Mouse (Mus musculus): ENCODE measurements at regions not wholly inside any gene's neighbourhood (a gene's known extent, or its start where the extent isn't known, plus 50 kb on each side); places are given as distances from the start of the nearest gene placed in this dataset.
"Not testable (repeated sequence)": the region's sequence is repeated elsewhere in the genome, so short reads cannot be mapped to it uniquely, and the experiment has no call there.

DNA sequence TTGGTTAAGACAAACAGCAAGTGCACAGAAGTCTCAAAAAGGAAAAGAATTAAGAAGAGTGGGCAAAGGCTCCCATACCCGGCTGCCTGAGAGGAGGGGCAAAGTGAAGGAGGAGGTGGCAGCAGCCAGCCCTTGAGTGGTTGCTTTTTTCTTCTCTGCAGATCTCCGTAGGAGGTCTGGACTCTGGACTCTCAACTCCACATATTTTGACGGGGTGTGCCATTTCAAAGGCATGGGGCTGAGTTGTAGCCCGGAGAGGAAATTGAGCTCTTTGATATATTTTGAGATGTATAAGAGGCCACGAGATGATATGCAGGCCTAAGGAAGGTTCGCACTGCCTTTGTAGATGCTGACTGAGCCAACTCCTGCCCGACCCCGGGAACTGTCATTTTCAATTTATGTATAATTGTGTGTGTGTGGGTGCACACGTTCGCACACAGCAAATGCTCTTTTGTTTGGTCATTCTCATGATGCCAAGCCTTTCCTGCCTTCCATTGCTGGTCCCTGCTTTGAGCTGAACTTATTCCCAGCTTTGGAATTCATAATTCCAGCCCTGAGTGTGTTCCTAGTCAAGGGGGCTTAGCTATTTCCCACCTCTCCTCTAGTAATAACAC is 56.4 kb downstream of the Cxcr4 start:
- DNase-seq (ENCODE audit: extremely low spot score in 1 of 2, low spot score in 1 of 2) = no peak

DNA sequence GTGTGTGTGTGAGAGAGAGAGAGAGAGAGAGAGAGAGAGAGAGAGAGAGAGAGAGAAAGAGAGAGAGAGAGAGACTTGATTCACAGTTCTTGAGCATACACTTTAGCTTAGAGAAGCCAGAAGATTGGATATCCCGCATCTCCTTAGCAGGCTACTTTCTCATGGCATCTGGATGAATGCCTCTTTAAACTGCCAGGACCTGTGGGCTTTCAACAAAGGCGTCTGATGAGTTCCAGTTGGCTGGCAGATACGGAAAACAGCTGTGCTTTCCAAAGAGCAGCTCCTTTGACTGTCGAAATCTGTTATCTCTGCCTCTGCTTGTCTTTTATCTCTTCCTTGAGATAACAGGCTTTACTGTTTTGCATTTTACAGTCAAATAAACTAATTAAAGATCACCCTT is 59.5 kb downstream of the Cxcr4 start:
- no peak for DNase-seq (ENCODE audit: extremely low spot score in 1 of 2, low spot score in 1 of 2)

DNA sequence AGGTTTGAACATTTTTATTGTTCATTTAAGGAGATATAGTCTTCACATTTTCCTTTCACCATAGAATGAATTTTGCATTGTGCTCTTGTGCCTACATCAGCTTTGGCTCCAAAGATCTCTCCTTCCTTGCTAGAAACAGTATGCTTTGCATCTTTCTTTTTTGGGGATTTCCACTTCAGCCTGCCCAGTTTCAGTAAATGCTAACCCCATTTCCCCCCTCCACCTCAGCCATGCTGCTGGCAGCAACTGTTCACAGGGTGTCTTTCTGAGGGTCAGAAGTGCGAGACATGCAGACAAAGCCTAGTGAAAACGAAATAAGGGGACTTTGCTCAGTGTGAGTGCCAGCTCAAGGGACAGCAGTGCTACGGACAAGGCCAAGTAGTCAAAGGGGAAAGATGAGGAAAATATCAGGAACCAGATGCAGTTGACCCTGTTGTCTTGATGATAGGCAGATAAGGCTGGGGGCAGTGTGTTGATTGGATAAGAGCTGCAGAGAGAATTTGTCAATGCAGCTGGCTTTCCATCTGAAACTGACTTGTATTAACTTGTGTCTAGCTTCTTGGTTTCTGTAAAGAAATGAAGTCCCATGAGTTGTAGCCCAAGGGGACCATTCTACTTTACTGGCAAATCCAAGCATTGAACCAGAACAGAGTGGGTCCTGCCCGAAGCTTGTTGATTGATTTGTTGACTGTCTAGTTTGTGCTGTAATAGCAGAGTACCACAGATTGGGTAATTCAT is 62.1 kb downstream of the Cxcr4 start:
- DNase-seq (ENCODE audit: extremely low spot score in 1 of 2, low spot score in 1 of 2) = no peak

DNA sequence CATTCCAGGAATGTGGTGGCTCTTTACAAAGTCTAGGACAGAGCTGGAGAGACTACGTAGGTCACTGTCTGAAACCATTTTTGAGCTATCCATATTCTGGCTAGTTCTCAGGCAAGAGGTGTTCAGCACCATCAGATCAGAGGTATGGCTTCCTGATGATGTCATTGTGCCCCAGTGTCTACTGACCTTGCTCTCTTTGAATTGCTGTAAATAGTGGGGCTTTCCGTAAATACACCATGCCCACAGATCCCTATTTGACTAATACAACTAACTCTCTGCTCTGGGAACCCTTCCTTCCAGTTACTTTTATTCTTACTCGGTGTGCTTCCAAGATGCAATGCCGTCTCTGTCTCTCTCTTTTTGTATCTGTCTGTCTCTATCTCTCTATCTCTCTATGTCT is 72.9 kb downstream of the Cxcr4 start:
- DNase-seq (ENCODE audit: extremely low spot score in 1 of 2, low spot score in 1 of 2) = no peak

DNA sequence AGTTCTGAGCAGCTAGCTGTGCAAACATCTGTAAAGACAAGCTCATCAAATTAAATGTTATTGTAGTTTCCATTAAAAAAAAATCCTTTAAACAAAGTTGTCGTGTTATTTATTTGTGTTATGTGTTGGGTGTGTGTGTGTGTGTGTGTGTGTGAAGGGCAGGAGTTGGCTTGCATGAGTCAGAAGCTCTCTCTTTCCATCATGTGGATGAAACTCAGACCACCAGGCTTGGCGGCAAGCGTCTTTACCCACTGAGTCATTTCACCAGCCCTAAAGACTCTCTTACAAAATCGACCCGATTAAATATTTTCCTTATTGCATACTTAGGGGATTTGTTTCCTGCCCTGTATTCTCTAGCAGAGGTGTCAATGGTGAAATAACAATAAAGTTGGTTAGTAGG is 73.6 kb downstream of the Cxcr4 start:
- DNase-seq (ENCODE audit: extremely low spot score in 1 of 2, low spot score in 1 of 2) = no peak

DNA sequence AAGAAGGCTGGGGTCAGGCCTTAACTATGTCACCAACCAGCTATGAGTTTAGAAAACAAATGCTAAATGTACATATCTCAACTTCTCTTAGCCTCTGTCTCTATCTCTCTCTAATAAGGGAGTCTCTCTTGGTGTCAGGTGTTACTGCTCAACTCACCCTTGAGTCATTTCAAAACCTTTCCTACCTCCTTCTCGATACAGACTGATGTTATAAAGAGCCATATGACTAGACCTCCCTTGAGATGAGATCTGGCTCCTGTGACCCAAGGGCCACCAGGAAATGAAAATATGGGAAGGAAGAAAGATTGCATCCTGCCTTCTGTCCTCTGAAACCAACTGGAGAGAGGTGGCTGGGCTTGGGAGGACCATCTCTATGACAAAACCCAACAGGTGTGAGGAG is 74.7 kb downstream of the Cxcr4 start:
- no peak for DNase-seq (ENCODE audit: extremely low spot score in 1 of 2, low spot score in 1 of 2)

DNA sequence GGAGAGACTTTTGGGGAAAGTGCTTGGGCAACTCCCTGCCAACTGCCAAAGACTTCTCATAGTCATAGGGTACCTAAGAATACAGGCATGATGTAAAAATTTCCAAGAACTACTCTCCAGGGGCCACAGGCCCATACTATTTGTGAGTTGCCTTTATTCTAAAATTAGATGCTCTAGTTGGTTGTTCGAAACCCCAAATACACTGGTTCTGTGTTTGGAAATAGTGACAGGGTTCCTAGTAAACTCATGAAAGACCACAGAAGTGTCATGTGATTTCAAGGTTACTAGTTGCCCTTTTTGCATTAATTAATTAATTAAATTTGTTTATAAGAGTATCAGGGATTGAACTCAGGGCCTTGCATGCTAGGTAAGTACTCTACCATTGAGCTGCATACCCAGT is 77.8 kb downstream of the Cxcr4 start:
- no peak for DNase-seq (ENCODE audit: extremely low spot score in 1 of 2, low spot score in 1 of 2)

DNA sequence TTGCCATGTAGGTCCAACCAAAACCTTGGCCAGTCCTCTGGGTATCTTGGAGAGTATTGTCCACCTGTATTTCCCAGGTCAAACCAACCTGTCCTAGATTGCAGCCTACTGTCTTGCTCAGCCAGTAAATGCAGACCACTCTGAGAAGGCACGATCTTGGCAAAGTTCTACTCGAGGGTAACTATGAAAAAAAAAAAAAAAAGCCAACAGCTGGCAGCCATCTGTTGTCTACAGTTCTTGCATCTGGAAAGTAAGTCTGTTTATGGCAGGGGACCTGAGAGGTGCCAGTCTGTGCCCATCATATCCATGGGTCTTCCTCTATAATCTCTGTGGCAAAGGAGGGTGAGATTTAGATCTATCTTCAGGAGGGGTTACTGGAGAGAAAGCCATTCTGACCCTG is 78.2 kb downstream of the Cxcr4 start:
- DNase-seq (ENCODE audit: extremely low spot score in 1 of 2, low spot score in 1 of 2) = no peak

DNA sequence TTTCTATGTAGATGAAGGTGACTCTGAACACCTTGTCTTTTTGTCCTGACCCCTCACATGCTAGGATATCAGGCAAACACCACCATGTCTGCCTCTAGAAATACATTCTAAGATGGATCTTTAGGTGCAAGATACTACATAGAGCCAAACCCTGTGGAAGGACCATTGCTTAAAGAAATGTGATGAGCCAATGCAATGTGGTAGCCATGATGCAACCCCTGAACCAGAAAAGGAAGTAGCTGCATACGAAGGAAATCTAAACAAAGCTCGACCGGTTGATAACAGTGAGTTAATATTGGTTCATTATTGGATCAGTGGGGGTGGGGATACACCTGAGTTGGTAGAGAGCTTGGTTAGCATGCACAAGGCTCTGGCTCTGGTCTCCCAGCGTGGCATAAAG is 78.9 kb downstream of the Cxcr4 start:
- DNase-seq (ENCODE audit: extremely low spot score in 1 of 2, low spot score in 1 of 2) = no peak

DNA sequence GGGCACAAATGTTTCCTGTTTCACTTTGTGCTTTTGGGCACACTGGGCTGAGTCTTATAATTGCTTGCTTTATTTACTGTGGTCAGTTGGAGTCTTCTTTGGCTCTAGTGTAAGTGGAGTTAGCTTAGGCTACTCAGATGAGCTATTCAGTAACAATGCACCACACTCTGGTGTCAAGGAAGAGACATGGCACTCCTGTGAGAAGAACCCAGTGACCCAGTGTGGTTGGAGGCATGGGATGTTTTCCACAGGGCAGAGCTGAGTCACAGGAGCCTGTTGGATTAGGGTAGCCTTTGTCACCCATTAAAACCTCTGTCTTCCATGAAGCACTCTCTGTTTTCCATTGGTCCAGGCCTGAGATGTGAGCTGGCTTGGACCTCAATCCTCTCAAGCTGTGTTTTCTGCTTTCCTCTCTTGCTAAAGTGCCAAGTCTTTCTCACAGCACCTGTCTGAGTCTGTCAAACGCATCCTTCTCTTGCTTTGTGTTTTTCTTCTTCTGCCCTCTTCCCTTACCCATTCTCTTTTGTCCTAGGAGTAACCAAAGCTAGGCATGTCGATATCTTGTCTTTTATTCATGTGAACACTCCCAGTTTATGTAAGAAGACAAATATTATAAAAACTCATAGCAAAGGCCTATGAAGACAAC is 83.2 kb downstream of the Cxcr4 start:
- DNase-seq (ENCODE audit: extremely low spot score in 1 of 2, low spot score in 1 of 2) = no peak

DNA sequence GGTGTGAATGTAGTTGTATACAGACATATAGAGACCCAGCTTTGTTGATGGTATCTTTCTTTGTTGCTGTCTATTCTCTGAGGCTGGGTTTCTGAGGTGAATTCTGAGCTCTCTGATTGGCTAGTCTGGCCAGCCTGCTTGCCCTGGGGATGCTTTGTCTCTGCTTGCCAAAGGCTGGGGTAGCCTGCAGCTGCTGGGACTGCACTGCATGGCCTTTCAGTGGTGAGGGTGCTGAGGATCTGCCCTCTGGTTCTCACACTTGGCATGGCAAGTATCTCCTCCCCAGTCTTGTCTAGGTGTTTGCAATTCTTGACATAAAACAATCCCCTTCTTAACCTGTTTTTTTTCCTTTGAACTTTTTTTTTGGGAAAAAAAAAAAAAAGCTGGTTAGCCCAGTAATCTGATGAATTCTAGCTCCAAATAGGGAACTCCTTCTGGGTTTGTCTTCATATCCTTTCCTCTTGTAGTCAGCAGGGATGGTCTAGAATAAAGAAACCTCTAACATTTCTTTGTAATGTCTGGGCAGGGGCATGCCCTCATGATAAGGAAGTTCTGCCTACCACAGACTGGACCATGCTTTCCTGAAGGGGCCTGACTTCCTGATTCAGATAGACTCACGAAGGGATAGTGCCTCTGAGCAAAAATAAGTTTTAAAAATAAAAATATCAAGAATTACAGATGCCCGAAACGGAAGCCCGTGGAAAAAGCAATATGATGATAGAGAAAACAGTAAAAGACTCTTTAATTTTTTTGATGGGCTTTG is 85.4 kb downstream of the Cxcr4 start:
- DNase-seq (ENCODE audit: extremely low spot score in 1 of 2, low spot score in 1 of 2) = no peak

DNA sequence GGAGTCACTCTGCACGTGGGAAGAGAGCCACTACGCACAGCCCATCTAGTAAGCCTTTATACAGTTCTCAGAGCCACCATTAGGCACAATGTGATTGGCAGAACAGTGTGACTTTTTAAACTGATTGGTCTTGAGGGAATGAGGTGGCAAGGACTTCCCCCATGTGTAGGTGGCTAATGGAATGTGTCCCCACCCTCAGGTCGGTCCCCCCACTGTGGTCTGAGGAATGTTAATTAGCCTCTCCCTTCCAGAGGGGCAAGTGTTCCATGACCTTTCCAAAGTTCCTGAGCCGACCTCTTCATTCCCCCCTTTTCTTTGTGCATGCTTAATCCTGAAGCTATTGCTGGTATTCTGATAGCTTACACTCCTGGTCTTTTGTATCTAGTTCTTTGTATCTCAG is 87.2 kb upstream of the Dars start:
- DNase-seq (ENCODE audit: extremely low spot score in 1 of 2, low spot score in 1 of 2) = no peak

DNA sequence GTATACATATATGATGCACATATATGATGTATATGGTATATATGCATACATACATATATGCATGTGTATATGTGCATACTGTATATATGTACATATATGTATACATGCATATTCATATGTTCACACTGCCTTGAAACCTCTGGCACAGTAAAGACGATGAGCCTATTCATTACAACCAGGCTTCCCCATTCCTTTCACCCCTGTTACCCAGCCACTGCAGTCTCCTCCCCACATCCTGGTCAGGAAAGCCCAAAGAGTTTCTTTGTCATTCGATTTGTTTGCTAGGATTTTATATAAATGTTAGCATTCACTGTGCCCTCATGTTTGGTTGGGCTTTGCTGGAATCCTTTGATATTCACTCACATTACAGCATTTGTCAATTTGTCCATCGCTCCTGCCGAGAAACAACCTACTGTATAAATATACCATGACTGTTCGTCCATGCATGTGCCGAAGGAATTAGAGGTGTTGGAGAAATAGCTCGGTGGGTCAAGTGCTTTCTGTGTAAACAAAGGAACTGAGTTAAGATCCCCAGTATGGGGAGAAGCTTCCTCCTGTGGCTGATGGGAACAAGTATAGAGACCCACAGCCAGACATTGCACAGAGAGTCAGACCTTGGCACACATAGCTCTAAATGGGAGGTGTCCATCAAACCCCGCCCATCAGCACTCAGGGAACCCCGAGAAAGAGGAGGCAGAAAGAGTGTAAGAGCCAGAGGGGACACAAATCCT is 81.0 kb upstream of the Dars start:
- DNase-seq (ENCODE audit: extremely low spot score in 1 of 2, low spot score in 1 of 2) = no peak

DNA sequence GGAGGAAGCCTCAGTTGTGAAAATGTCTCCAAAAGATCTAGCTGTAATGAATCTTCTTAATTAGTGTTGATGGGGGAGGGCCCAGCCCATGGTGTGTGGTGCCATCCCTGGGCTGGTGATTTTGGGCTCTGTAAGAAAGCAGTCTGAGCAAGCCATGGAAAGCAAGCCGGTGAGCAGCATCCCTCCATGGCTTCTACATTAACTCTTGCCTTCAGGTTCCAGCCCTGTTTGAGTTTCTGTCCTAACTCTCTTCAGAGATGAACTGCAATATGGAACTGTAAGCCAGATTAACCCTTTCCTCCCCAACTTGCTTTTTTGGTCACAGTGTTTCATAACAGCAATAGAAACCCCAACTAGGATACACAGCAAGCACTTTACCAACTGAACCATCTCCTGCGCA is 75.1 kb upstream of the Dars start:
- DNase-seq (ENCODE audit: extremely low spot score in 1 of 2, low spot score in 1 of 2) = no peak

DNA sequence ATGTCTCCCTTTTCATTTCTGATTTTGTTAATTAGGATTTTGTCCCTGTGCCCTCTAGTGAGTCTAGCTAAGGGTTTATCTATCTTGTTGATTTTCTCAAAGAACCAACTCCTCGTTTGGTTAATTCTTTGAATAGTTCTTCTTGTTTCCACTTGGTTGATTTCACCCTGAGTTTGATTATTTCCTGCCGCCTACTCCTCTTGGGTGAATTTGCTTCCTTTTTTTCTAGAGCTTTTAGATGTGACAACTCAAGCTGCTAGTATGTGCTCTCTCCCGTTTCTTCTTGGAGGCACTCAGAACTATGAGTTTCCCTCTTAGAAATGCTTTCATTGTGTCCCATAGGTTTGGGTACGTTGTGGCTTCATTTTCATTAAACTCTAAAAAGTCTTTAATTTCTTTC is 70.0 kb upstream of the Dars start:
- DNase-seq (ENCODE audit: extremely low spot score in 1 of 2, low spot score in 1 of 2) = not testable (repeated sequence)

DNA sequence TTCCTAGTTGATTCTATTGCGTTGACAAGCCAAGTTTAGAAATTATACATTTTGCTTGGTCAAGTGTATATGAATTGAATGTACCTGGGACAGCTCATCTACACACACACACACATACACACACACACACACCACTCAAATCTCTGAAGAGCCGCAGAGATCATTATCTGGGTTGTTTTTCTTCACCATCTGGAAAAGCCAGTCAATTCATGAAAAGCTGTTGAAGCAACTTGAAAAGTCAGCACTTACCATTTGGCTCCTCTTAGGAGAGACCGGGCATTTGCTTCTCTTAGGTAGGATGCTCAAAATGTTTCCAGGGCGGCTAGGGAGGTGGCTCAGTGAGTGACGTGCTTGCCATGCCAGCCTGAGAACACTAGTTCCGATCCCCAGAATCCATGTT is 61.2 kb upstream of the Dars start:
- DNase-seq (ENCODE audit: extremely low spot score in 1 of 2, low spot score in 1 of 2) = no peak

DNA sequence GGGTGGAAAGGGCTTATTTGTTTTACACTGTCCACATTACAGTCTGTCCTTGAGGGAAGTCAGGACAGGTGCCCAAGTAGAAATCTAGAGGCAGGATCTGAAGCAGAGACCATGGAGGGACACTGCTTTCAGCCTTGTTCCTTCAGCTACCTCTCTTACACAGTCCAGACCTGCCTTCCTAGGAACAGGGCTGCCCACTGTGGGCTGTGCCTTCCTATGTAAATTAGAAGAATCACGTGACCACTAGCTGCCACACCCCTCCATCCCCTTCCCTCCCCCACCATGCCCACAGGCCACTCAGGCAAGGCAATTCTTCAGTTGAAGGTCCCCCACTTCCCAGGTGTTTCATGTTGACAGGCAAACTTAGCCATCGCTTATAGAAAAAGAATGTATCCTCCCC is 60.5 kb upstream of the Dars start:
- DNase-seq (ENCODE audit: extremely low spot score in 1 of 2, low spot score in 1 of 2) = no peak

DNA sequence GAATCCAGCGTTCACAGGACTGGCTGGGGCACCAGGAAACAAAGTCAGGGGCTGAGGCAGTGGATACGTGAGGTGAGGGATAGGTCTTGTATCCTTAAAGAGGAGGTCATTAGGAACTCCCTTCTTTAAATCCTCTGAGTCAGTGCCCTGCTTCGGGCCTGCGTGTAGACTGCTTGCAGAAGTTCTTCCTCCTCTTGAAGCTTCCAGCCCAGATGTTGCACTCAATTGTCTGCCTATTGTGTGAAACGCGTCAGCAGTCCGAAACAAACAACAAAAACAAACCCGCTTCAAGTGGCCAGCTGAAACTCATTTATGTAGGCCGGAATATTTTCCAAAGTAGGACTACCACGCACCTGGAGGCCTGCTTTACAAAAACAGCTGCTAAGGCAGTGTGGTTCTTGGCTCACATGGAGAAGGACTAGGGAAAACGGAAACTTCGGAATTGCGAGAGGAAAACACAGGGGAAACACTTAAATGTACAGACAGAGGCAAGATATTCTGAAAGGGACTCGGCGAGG is 55.6 kb upstream of the Dars start:
- no peak for DNase-seq (ENCODE audit: extremely low spot score in 1 of 2, low spot score in 1 of 2)

DNA sequence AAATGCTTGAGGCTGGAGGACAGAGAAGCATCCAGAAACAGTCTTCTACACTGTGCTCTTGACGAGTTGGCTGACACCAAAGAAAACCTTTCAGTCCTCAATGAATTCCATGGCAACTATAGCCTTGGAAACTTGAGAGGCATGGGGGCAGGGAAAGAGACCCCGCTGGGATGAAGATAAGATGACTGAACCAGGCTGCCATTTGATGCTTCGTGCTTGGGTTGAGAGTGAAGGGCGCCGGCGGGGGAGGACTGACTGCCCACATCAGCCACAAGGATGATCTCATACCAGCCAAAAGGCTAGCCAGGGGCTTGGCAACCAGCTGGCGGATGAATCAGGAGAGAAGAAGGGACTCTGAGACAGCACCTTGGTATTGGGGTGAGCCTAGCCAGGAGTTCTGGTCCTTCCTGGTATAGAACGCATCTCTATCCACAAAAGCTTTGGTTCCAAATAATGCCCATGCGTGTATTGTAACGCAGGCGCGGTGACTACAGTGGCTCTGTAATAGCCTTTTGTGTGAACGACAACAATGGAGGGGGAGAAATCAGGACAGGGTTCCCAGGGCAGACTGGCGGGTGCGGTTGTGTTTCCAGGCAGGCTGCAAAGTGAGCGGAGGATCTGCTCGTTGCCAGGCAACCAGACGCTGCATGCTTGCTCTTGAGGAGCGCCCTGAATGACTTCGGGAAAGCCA is 55.0 kb upstream of the Dars start:
- peak; percentile 51 to 76 for DNase-seq (ENCODE audit: extremely low spot score in 1 of 2, low spot score in 1 of 2)

DNA sequence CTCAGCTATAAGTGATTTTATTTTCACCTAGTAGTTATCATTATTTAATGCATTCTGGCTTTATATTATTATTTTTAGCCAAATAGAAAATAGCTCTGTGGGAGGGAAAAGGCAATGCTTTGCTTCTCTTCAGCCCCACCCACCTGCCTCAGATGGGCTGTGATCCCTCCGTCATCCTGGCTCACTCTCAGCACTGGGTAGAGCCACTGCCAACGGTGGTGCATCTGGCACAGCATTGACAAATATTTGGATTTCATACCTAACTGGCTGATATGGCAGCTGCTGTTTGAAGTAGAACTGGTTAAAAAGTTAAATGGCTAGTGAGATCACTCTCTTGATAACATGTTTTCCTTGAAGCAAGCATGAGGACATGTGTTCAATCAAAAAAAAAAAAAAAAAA is 53.6 kb upstream of the Dars start:
- no peak for DNase-seq (ENCODE audit: extremely low spot score in 1 of 2, low spot score in 1 of 2)
